Mouse (Mus musculus) heart, adult 18-20 months (tissue): ENCODE results near the gene Pebp1. TPM values are rescaled to one million over a fixed set of nuclear protein-coding genes. Genes with fewer than 3 reads are reported as not detected.
"Not testable (repeated sequence)": the region's sequence is repeated elsewhere in the genome, so short reads cannot be mapped to it uniquely, and the experiment has no call there.

ENCODE experiments used
- DNase-seq, 2 experiments: peaks; one replicate each; pipeline ENCODE4 v3.0.0; 2021 to 2022; ENCODE audit warnings: mixed read lengths in 1 of 2
- long read RNA-seq, 2 experiments: library from polyadenylated mRNA; stranded (forward); transcript quantifications; one replicate each; pipeline ENCODE4 v2.0.0; 2021
- total RNA-seq, 2 experiments: library from RNA; stranded (reverse); gene quantifications; 2 replicates each; pipeline ENCODE4 v1.2.3; 2021

Gene Pebp1
- total RNA-seq: 100 to 1,000 TPM; 475 to 528 TPM
- long read RNA-seq, experiment 1, transcript Pebp1-201 (4 exons, 1,240 nt): major isoform, 551 of 578 reads
- long read RNA-seq, experiment 1, partial matches to known transcripts: 4 of 578 reads
- long read RNA-seq, experiment 1, other reads (novel, unspliced or antisense): 23 of 578 reads
- long read RNA-seq, experiment 2, transcript Pebp1-201 (4 exons, 1,240 nt): major isoform, 266 of 288 reads
- long read RNA-seq, experiment 2, partial matches to known transcripts: 2 of 288 reads
- long read RNA-seq, experiment 2, other reads (novel, unspliced or antisense): 20 of 288 reads

- DNase-seq: peak; percentile 97 to 98
Observed at GRCm38 (mm10) chr5:117286831-117287822, at the start of gene Pebp1. Gene Pebp1, minus strand, starts transcription at chr5:117287625.

GRCm38 (mm10) chr5:117330457-117330856 lies 43.0 kb upstream of the Pebp1 start:
- no peak for DNase-seq

- no peak for DNase-seq
Observed at GRCm38 (mm10) chr5:117326408-117326807, 39.0 kb upstream of the Pebp1 start.

- DNase-seq: no peak
Observed at GRCm38 (mm10) chr5:117323751-117324150, 36.3 kb upstream of the Pebp1 start.

- peak; percentile 80 to 86 for DNase-seq
Observed at GRCm38 (mm10) chr5:117318741-117319629, 31.6 kb upstream of the Pebp1 start, which contains the start of gene Vsig10. Gene Vsig10, plus strand, starts transcription at chr5:117319083.

GRCm38 (mm10) chr5:117314587-117315428 lies 27.4 kb upstream of the Pebp1 start:
- DNase-seq: no peak

GRCm38 (mm10) chr5:117313909-117314308 lies 26.5 kb upstream of the Pebp1 start:
- no peak for DNase-seq

GRCm38 (mm10) chr5:117313420-117313819 lies 26.0 kb upstream of the Pebp1 start:
- DNase-seq: peak; percentile 65 to 76

- peak; percentile 79 to 84 for DNase-seq
Observed at GRCm38 (mm10) chr5:117307699-117308098, 20.3 kb upstream of the Pebp1 start.

- no peak for DNase-seq
Observed at GRCm38 (mm10) chr5:117306826-117307225, 19.4 kb upstream of the Pebp1 start.

- no peak for DNase-seq
Observed at GRCm38 (mm10) chr5:117305754-117306153, 18.3 kb upstream of the Pebp1 start.

- DNase-seq: peak; percentile 67 to 86
Observed at GRCm38 (mm10) chr5:117304947-117305346, 17.5 kb upstream of the Pebp1 start.

GRCm38 (mm10) chr5:117303691-117304579 lies 16.5 kb upstream of the Pebp1 start:
- no peak for DNase-seq

- no peak for DNase-seq
Observed at GRCm38 (mm10) chr5:117302899-117303298, 15.5 kb upstream of the Pebp1 start.

GRCm38 (mm10) chr5:117295011-117295410 lies 7.6 kb upstream of the Pebp1 start:
- no peak for DNase-seq

GRCm38 (mm10) chr5:117293776-117294175 lies 6.4 kb upstream of the Pebp1 start:
- DNase-seq: not testable (repeated sequence)

GRCm38 (mm10) chr5:117292547-117292946 lies 5.1 kb upstream of the Pebp1 start:
- DNase-seq: no peak

- no peak for DNase-seq
Observed at GRCm38 (mm10) chr5:117291312-117291711, 3.9 kb upstream of the Pebp1 start.

GRCm38 (mm10) chr5:117290081-117290480 lies 2.7 kb upstream of the Pebp1 start:
- DNase-seq: no peak

- no peak for DNase-seq
Observed at GRCm38 (mm10) chr5:117289646-117290045, 2.2 kb upstream of the Pebp1 start.
